Mouse (Mus musculus) lung, postnatal 0 days (tissue): ENCODE measurements around the gene Alk.

Experiments
- CTCF ChIP-seq: IDR thresholded peaks from 2 replicates; pipeline ENCODE4 v1.5.1; 2016; ENCODE audit warnings: antibody characterized with exemption, mild to moderate bottlenecking
- EP300 ChIP-seq: IDR thresholded peaks from 2 replicates; pipeline ENCODE4 v1.6.1; 2016; ENCODE audit warnings: antibody characterized with exemption, mild to moderate bottlenecking, control low read depth

DNA sequence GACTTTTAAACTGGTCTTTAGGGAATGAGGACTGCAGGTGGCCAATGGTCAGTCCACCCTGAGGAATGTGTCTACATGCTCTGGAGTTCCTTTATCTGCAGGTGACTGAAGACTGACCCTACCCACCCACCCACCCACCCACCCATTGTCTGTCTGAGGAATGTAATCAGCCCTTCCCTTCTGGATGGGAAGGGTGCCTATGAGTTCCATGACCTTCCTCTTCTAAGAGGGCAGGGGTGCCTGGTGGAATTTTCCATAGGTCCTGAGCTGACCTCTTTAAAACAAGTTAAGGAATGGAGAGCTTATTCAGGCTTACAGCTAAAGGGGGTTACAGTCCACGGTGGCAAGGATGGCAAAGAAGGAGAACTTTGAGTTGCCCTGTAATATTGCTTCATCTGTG, 43.7 kb downstream of the Alk start:
- no peak for TF ChIP-seq CTCF
- TF ChIP-seq EP300: no peak
